Mouse (Mus musculus) hindbrain, embryonic 11.5 days (tissue): ENCODE data around the gene Cluap1. TPM values are rescaled to one million over a fixed set of nuclear protein-coding genes. Genes with fewer than 3 reads are reported as not detected.

Experiments used
- ATAC-seq: fragments of 200-750 bp; cut with Nextera tagmentation; 2 replicates; pipeline ENCODE4 v1.8.0; 2017; ENCODE audit warnings: mild to moderate bottlenecking, moderate TSS enrichment, moderate library complexity; ENCODE audit not compliant: low FRiP score
- DNase-seq: peaks from one replicate; pipeline ENCODE4 v3.0.0-alpha.2; 2015; ENCODE audit warnings: low spot score
- H3K27ac ChIP-seq: fragments of 300-500 bp; sonication (generic); 2 replicates; pipeline ENCODE4 v1.5.1; 2014; ENCODE audit warnings: mild to moderate bottlenecking, low read depth, low read length
- H3K27me3 ChIP-seq: fragments of 300-500 bp; sonication (generic); 2 replicates; pipeline ENCODE4 v1.6.1; 2014; ENCODE audit warnings: mild to moderate bottlenecking, low read length, moderate library complexity, mixed read lengths; ENCODE audit not compliant: control insufficient read depth, insufficient read depth
- H3K36me3 ChIP-seq: fragments of 300-500 bp; sonication (generic); 2 replicates; pipeline ENCODE4 v1.6.1; 2014; ENCODE audit warnings: mild to moderate bottlenecking, low read length, moderate library complexity, mixed read lengths; ENCODE audit not compliant: control insufficient read depth, insufficient read depth
- H3K4me1 ChIP-seq: fragments of 300-500 bp; sonication (generic); replicated peaks from 2 replicates; pipeline ENCODE4 v1.6.1; 2014; ENCODE audit warnings: low read length, mixed read lengths; ENCODE audit not compliant: control insufficient read depth, insufficient read depth
- H3K4me2 ChIP-seq: fragments of 300-500 bp; sonication (generic); replicated peaks from 2 replicates; pipeline ENCODE4 v1.6.1; 2014; ENCODE audit warnings: mild to moderate bottlenecking, low read depth, low read length
- H3K4me3 ChIP-seq: fragments of 300-500 bp; sonication (generic); 2 replicates; pipeline ENCODE4 v1.5.1; 2014; ENCODE audit warnings: low read depth, low read length
- H3K9ac ChIP-seq: fragments of 300-500 bp; sonication (generic); 2 replicates; pipeline ENCODE4 v1.6.1; 2014; ENCODE audit warnings: low read depth, low read length
- H3K9me3 ChIP-seq: fragments of 300-500 bp; sonication (generic); 2 replicates; pipeline ENCODE4 v1.6.1; 2016; ENCODE audit warnings: low read length; ENCODE audit not compliant: control insufficient read depth
- WGBS: fragments of 180-500 bp; shearing (Covaris S2); extraction: QIAGEN DNeasy Blood & Tissue Kit; methylation state at CpG from one replicate; pipeline ENCODE4 v1.1.7; 2014; 5-methylcytosine and 5-hydroxymethylcytosine counted together
- polyA plus RNA-seq: library from polyadenylated mRNA; unstranded; fragments of >200 nt; fragmentation: Nextera tagmentation; extraction: Ambion mirVana; gene quantifications from 2 replicates; pipeline ENCODE4 v1.2.1, GENCODE M21; 2014

The Cluap1 gene
- polyA plus RNA-seq, 1 experiment from 2014 or later: 25.5 TPM

- H3K4me3 ChIP-seq: no peak overlapping the region
- ATAC-seq: no peak
- no peaks in the 10 kb centered on the region for H3K9me3 ChIP-seq
- no peaks in the 10 kb centered on the region for H3K36me3 ChIP-seq
- no peak for DNase-seq
- H3K9ac ChIP-seq: no peak overlapping the region
- no peaks in the 10 kb centered on the region for H3K27me3 ChIP-seq
- H3K4me2 ChIP-seq: no peak overlapping the region
- H3K27ac ChIP-seq: no peak overlapping the region
- 95% methylated on average over 14 of the region's 14 CpGs for WGBS
- H3K4me1 ChIP-seq: no peaks in the 10 kb centered on the region
These were observed 16.8 kb upstream of the Cluap1 start for GRCm38 (mm10) chr16:3891621-3892295.

GRCm38 (mm10) chr16:3893739-3894138, 14.9 kb upstream of the Cluap1 start:
- Histone ChIP-seq H3K27me3 (no peaks in the 10 kb centered on the region), H3K27ac (no peak overlapping the region), H3K9ac (no peak overlapping the region), H3K4me1 (no peaks in the 10 kb centered on the region), H3K4me3 (no peak overlapping the region), H3K4me2 (no peak overlapping the region), H3K36me3 (no peaks in the 10 kb centered on the region), H3K9me3 (no peaks in the 10 kb centered on the region)
- WGBS: 86% methylated on average over 3 of the region's 3 CpGs
- ATAC-seq: no peak
- DNase-seq: no peak

GRCm38 (mm10) chr16:3895173-3895792, 13.3 kb upstream of the Cluap1 start:
- Histone ChIP-seq H3K4me3 (no peak overlapping the region), H3K9me3 (no peaks in the 10 kb centered on the region), H3K4me1 (no peaks in the 10 kb centered on the region), H3K9ac (no peak overlapping the region), H3K27ac (no peak overlapping the region), H3K36me3 (peaks cover 6% of the 10 kb centered on the region), H3K4me2 (no peak overlapping the region), H3K27me3 (no peaks in the 10 kb centered on the region)
- 82% methylated on average over 9 of the region's 9 CpGs for WGBS
- ATAC-seq: no peak
- no peak for DNase-seq

GRCm38 (mm10) chr16:3896046-3896445, 12.6 kb upstream of the Cluap1 start:
- Histone ChIP-seq H3K4me1 (no peaks in the 10 kb centered on the region), H3K4me2 (no peak overlapping the region), H3K4me3 (no peak overlapping the region), H3K9me3 (no peaks in the 10 kb centered on the region), H3K27me3 (no peaks in the 10 kb centered on the region), H3K27ac (no peak overlapping the region), H3K9ac (no peak overlapping the region), H3K36me3 (peaks cover 6% of the 10 kb centered on the region)
- no peak for ATAC-seq
- DNase-seq: no peak
- 89% methylated on average over 6 of the region's 6 CpGs for WGBS

- H3K36me3 ChIP-seq: peaks cover 7% of the 10 kb centered on the region
- WGBS: 90% methylated on average over 1 of the region's 1 CpGs
- no peaks in the 10 kb centered on the region for H3K4me1 ChIP-seq
- ATAC-seq (no peak), DNase-seq (no peak)
- H3K27me3 ChIP-seq: no peaks in the 10 kb centered on the region
- no peak overlapping the region for H3K4me3 ChIP-seq
- H3K4me2 ChIP-seq: no peak overlapping the region
- no peak overlapping the region for H3K9ac ChIP-seq
- no peak overlapping the region for H3K27ac ChIP-seq
- H3K9me3 ChIP-seq: no peaks in the 10 kb centered on the region
These were observed 12.0 kb upstream of the Cluap1 start for GRCm38 (mm10) chr16:3896553-3896952.

GRCm38 (mm10) chr16:3907471-3907870, 1.1 kb upstream of the Cluap1 start:
- ATAC-seq (no peak), DNase-seq (no peak)
- H3K9ac ChIP-seq: no peak overlapping the region
- no peaks in the 10 kb centered on the region for H3K4me1 ChIP-seq
- 82% methylated on average over 2 of the region's 2 CpGs for WGBS
- H3K27me3 ChIP-seq: no peaks in the 10 kb centered on the region
- no peak overlapping the region; the same call in 1 of the 2 replicates for H3K27ac ChIP-seq
- H3K36me3 ChIP-seq: peaks cover 5% of the 10 kb centered on the region
- H3K4me3 ChIP-seq: no peak overlapping the region
- no peaks in the 10 kb centered on the region for H3K9me3 ChIP-seq
- H3K4me2 ChIP-seq: no peak overlapping the region

- no peaks in the 10 kb centered on the region for H3K9me3 ChIP-seq
- DNase-seq (no peak), ATAC-seq (no peak; the same call in 1 of the 2 replicates)
- peak overlapping the region; percentile 48 for H3K4me3 ChIP-seq
- H3K9ac ChIP-seq: peak overlapping the region; percentile 44
- peak overlapping the region; percentile 67 for H3K4me2 ChIP-seq
- WGBS: 12% methylated on average over 20 of the region's 20 CpGs
- H3K27ac ChIP-seq: no peak overlapping the region
- H3K36me3 ChIP-seq: no peaks in the 10 kb centered on the region; the same call in 1 of the 2 replicates
- H3K4me1 ChIP-seq: no peaks in the 10 kb centered on the region
- H3K27me3 ChIP-seq: no peaks in the 10 kb centered on the region
These were observed 517 bp downstream of the Cluap1 start for GRCm38 (mm10) chr16:3909118-3909517.

- ATAC-seq (no peak), DNase-seq (no peak)
- Histone ChIP-seq H3K27me3 (no peaks in the 10 kb centered on the region), H3K9me3 (no peaks in the 10 kb centered on the region), H3K4me3 (no peak overlapping the region), H3K27ac (no peak overlapping the region), H3K4me1 (no peaks in the 10 kb centered on the region), H3K4me2 (no peak overlapping the region), H3K9ac (no peak overlapping the region), H3K36me3 (no peaks in the 10 kb centered on the region)
- WGBS: 94% methylated on average over 2 of the region's 2 CpGs
These were observed 12.2 kb downstream of the Cluap1 start for GRCm38 (mm10) chr16:3920756-3921155.

GRCm38 (mm10) chr16:3923515-3923914, 14.9 kb downstream of the Cluap1 start:
- DNase-seq (no peak), ATAC-seq (no peak)
- Histone ChIP-seq H3K4me2 (no peak overlapping the region), H3K9ac (no peak overlapping the region), H3K9me3 (no peaks in the 10 kb centered on the region), H3K27me3 (no peaks in the 10 kb centered on the region), H3K4me3 (no peak overlapping the region), H3K36me3 (no peaks in the 10 kb centered on the region), H3K4me1 (no peaks in the 10 kb centered on the region), H3K27ac (no peak overlapping the region)
- WGBS: 86% methylated on average over 3 of the region's 3 CpGs
